Mouse (Mus musculus): ENCODE data around the gene Gm9268. TPM values are rescaled to one million over a fixed set of nuclear protein-coding genes. Genes with fewer than 3 reads are reported as not detected.
"Not testable (repeated sequence)": the region's sequence is repeated elsewhere in the genome, so short reads cannot be mapped to it uniquely, and the experiment has no call there.

Gene Gm9268
- not detected for total RNA-seq (2021)
- long read RNA-seq, experiment 1 = 0 reads
- long read RNA-seq, experiment 2 = 0 reads

DNA sequence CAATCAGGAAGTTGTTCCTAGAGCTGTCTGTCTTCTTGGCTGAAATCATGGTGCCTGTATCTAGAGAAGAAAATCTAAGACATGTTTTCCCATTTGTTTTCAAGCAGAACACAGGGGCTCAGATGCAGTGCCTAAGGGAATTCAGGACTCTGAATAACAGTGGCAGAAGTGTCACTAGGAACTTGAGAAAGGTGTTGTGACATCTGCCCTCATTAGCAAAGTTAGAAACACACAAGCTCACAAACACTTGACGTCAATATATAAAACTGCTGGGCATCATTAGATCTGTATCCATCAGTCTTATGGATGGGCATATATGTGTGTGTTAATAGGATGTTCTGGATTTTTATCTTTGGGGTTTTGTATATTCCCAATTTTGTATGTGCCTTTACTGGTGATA, at the start of gene Gm9268:
Gene Gm9268 (plus strand): TSS at position 301 of the 400 bp plus-strand sequence.
- intact Hi-C loops (cut with DNase I; ENCODE audit: low total_unique reads); DNase-seq: not testable (repeated sequence)

DNA sequence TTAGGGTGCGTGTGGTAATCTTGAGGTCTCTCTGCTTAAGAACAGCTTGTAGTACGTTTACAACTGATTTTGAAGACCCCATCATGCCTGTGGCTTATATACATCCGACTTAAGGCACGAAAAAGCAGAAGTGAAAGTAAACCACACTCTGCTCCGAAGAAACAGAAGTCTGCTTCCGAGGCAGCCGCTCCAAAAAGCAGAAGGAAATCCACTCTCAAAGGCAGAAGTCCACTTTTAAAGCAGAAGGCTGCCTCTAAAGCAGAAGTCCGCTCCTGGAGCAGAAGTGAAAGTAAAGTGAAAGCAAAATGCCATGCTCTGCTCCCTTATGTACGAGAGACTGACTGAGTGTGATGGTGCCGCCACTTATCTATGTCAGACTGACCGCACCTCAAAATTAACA, 38.5 kb upstream of the Gm9268 start:
- intact Hi-C loops (cut with DNase I; ENCODE audit: low total_unique reads) = no loop called here
- DNase-seq = no peak

DNA sequence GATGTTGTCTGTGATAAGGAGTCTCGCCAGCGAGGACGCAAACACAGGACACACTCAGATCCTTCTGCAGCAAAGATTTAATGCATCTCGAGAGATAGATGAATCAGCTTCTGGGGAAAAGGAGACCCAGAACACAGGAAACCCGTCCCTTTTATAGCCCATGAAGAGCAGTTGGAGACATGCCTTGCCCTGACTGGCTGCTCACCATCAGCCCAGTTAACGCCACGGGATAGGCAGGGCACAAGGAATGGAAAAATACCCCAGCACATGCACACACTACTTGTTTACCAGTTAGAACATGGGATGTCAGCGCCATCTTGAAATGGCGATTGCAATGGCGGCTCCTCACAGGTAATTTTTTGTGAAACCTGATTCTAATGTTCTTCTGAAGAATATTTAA, 37.8 kb upstream of the Gm9268 start:
- DNase-seq = no peak
- intact Hi-C loops (cut with DNase I; ENCODE audit: low total_unique reads) = no loop called here

DNA sequence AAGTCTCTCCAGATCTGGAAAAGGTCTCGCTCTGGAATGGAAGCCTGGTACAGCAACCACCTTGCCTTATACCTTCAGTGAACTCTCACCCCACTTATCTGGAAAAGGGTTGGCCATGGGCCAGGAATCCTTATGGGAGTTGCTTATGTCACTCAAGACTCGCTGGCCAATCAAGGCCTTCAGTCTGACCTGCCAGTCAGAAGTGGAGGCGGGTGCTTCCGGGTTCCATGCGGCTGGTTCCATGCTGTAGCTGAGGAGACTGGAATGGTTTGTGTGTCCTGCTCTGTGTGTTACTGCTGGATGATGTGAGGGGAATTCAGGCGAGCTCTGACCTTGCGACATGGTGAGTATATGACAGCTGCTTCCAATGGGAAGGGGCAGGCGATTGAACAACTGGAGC, 59.3 kb downstream of the Gm9268 start:
- intact Hi-C loops (cut with DNase I; ENCODE audit: low total_unique reads) = no loop called here

More for the DNA sequence above, 59.3 kb downstream of the Gm9268 start:
- no peak for DNase-seq

Other genes starting within 250 kb of the Gm9268 start
- not detected for gene Vmn2r62, start 225.2 kb upstream of the Gm9268 start, total RNA-seq (2021)
- gene Gm2381, start 151.5 kb upstream of the Gm9268 start, total RNA-seq (2021) = under 1 TPM in 1 of 2 experiments, not detected in 1; 0.09 TPM
- gene Vmn2r63, start 84.9 kb upstream of the Gm9268 start, total RNA-seq (2021) = not detected
- not detected for gene Zfp936, start 95.5 kb downstream of the Gm9268 start, total RNA-seq (2021)

Data from gastrocnemius, postnatal 14 days (tissue).